In the genomic region with DNA sequence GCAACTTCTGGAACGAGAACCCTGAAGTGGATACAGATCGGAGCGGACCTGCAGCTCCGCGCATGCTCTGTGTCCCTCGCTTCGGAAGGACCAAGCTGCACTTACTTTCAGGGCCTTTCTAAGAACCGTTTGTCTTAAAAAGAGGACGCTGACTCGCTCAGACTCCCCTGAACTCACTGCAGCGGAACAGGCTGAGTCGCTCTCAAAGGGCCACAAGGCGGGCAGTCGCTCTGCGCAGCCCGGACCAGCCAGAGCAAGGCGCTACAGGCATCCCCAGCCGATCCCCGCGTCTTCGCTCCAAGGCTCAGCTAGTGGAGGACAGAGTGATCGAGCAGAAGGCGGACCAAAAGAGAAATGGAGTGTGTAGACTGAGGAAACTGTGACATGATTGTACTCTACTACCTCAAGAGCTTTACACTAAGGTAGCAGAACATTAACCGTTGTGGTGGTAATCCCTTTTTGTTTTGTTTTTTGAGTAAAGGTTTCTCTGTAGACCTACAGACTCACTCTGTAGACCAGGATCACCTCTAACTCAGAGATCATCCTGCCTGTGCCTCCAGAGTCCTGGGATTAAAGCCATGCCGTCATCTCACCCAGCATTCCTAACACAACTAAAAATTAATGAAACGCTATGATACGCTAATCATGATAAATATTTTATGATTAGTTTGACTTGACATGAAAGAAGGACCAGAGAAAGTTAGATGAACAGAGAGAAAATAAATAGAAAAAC, we compare ENCODE assay signal across 8 mouse cellular contexts. TPM values are rescaled to one million over a fixed set of nuclear protein-coding genes. Genes with fewer than 3 reads are reported as not detected.
DNase-seq lines count a peak whose midpoint lies in the region; ATAC-seq and TF ChIP-seq lines count a peak whose summit lies in the region.

A gene (minus strand): TSS at position 266 of the 733 bp plus-strand sequence.

- peak; percentile 93 for ATAC-seq in embryonic facial prominence, embryonic 12.5 days (ENCODE audit: insufficient number of reproducible peaks, insufficient read depth, low FRiP score, low TSS enrichment)
- ATAC-seq in limb, embryonic 11.5 days (ENCODE audit: insufficient number of reproducible peaks, low FRiP score, low TSS enrichment, low read depth): peak; percentile 89
- ATAC-seq in midbrain, embryonic 13.5 days: peak; percentile 98

- TF ChIP-seq CTCF in small intestine, adult 2 months (IDR thresholded peaks at IDR 0.05; ENCODE audit: extremely low read depth, insufficient read length, insufficient replicate concordance, low read depth, low read length): peak; percentile 19; the same call in 1 of the 2 replicates

- H3K27me3 ChIP-seq in embryonic facial prominence, embryonic 12.5 days: no peaks in the 10 kb centered on the region
- no peaks in the 10 kb centered on the region for H3K27me3 ChIP-seq in limb, embryonic 11.5 days (ENCODE audit: control insufficient read depth, insufficient read depth, low read length)
- no peaks in the 10 kb centered on the region for H3K27me3 ChIP-seq in midbrain, embryonic 13.5 days
- no peaks in the 10 kb centered on the region for H3K27me3 ChIP-seq in small intestine, adult 2 months (ENCODE audit: control insufficient read depth, insufficient read depth, low read length)

- peak; percentile 85 for DNase-seq in 3T3-L1 (ENCODE audit: low read depth, low spot score)
- DNase-seq in adrenal gland, postnatal 36 days: peak; percentile 90
- DNase-seq in heart, adult 18-20 months: peak; percentile 91 to 97
- peak; percentile 90 for DNase-seq in kidney, adult 18-20 months
- DNase-seq in limb, embryonic 11.5 days (ENCODE audit: low spot score): peak; percentile 91

- H3K27ac ChIP-seq in embryonic facial prominence, embryonic 12.5 days: peak within 1 kb of the TSS; percentile 97
- H3K27ac ChIP-seq in limb, embryonic 11.5 days (replicated peaks; ENCODE audit: low read depth, low read length): peak within 1 kb of the TSS; percentile 92
- peak within 1 kb of the TSS; percentile 93 for H3K27ac ChIP-seq in midbrain, embryonic 13.5 days
- H3K27ac ChIP-seq in small intestine, adult 2 months (ENCODE audit: insufficient read depth, low read depth, low read length): peak within 1 kb of the TSS; percentile 67

- peaks cover 34% of the 10 kb centered on the region for H3K36me3 ChIP-seq in embryonic facial prominence, embryonic 12.5 days
- H3K36me3 ChIP-seq in limb, embryonic 11.5 days (ENCODE audit: control insufficient read depth, insufficient read depth, low read length): peaks cover 12% of the 10 kb centered on the region; the same call in 1 of the 2 replicates
- H3K36me3 ChIP-seq in midbrain, embryonic 13.5 days: peaks cover 35% of the 10 kb centered on the region
- peaks cover 24% of the 10 kb centered on the region for H3K36me3 ChIP-seq in small intestine, adult 2 months (ENCODE audit: control insufficient read depth, insufficient read depth, low read length)

- 0 out of 2 replicates have a peak, but pooled peaks have one; percentile 22 for TF ChIP-seq POLR2A in small intestine, adult 2 months (IDR thresholded peaks at IDR 0.05; ENCODE audit: low read depth, low read length)

- WGBS in embryonic facial prominence, embryonic 12.5 days: 4% methylated on average over 27 of the region's 27 CpGs
- 6% methylated on average over 27 of the region's 27 CpGs for WGBS in limb, embryonic 11.5 days
- WGBS in midbrain, embryonic 13.5 days: 4% methylated on average over 27 of the region's 27 CpGs
- WGBS in small intestine, adult 2 months: 2% methylated on average over 27 of the region's 27 CpGs

- H3K4me3 ChIP-seq in embryonic facial prominence, embryonic 12.5 days: peak within 1 kb of the TSS; percentile 58
- peak within 1 kb of the TSS; percentile 64 for H3K4me3 ChIP-seq in limb, embryonic 11.5 days (ENCODE audit: low read depth, low read length)
- peak within 1 kb of the TSS; percentile 69 for H3K4me3 ChIP-seq in midbrain, embryonic 13.5 days (replicated peaks)
- peak within 1 kb of the TSS; percentile 73 for H3K4me3 ChIP-seq in small intestine, adult 2 months (ENCODE audit: low read depth, low read length)

- H3K9ac ChIP-seq in embryonic facial prominence, embryonic 12.5 days: peak within 1 kb of the TSS; percentile 64
- peak within 1 kb of the TSS; percentile 74 for H3K9ac ChIP-seq in limb, embryonic 11.5 days (ENCODE audit: low read length)
- peak within 1 kb of the TSS; percentile 71 for H3K9ac ChIP-seq in midbrain, embryonic 13.5 days (replicated peaks)

- H3K4me2 ChIP-seq in embryonic facial prominence, embryonic 12.5 days (replicated peaks): peak within 1 kb of the TSS; percentile 65
- peak within 1 kb of the TSS; percentile 54 for H3K4me2 ChIP-seq in limb, embryonic 11.5 days (ENCODE audit: low read depth, severe bottlenecking)
- H3K4me2 ChIP-seq in midbrain, embryonic 13.5 days (replicated peaks): peak within 1 kb of the TSS; percentile 68

- H3K4me1 ChIP-seq in embryonic facial prominence, embryonic 12.5 days: peaks cover 4% of the 10 kb centered on the region; the same call in 1 of the 2 replicates
- H3K4me1 ChIP-seq in limb, embryonic 11.5 days (ENCODE audit: control insufficient read depth, insufficient read depth, low read length): no peaks in the 10 kb centered on the region
- peaks cover 15% of the 10 kb centered on the region for H3K4me1 ChIP-seq in midbrain, embryonic 13.5 days (replicated peaks)
- H3K4me1 ChIP-seq in small intestine, adult 2 months (ENCODE audit: control insufficient read depth, insufficient read depth, insufficient read length, low read length): peaks cover 2% of the 10 kb centered on the region

- H3K9me3 ChIP-seq in embryonic facial prominence, embryonic 12.5 days: no peaks in the 10 kb centered on the region
- H3K9me3 ChIP-seq in limb, embryonic 11.5 days (ENCODE audit: control insufficient read depth, low read length): no peaks in the 10 kb centered on the region
- no peaks in the 10 kb centered on the region for H3K9me3 ChIP-seq in midbrain, embryonic 13.5 days

RNA-seq across cellular contexts. Expression of the gene that starts here (rescaled TPM):
- total RNA-seq in adrenal gland, postnatal 36 days (2021): 1 to 10 TPM; 5.7 to 6.9 TPM
- 10.9 and 12.0 TPM in 2 replicates for polyA plus RNA-seq in embryonic facial prominence, embryonic 12.5 days (2016; fragmentation: Nextera tagmentation; extraction: Ambion mirVana)
- total RNA-seq in heart, adult 18-20 months (2021): 10 to 100 TPM in 1 of 2 experiments, 1 to 10 TPM in 1; 8.9 to 10.1 TPM
- 7.6 and 8.7 TPM in 2 replicates for polyA plus RNA-seq in limb, embryonic 11.5 days (2014; fragmentation: Nextera tagmentation; extraction: Ambion mirVana)
- 9.0 TPM in 2 replicates for polyA plus RNA-seq in midbrain, embryonic 13.5 days (2015; fragmentation: Nextera tagmentation; extraction: Ambion mirVana)
- polyA plus RNA-seq in small intestine, adult 2 months (2012; rRNA removed): 0.67 and 1.2 TPM in 2 replicates

Comparison
In these comparisons a context has a peak if more than half of its experiments do, and no peak if none do; other contexts are left out.
1. Peak in every context shown above with its lines: DNase-seq, ATAC-seq, H3K4me3 ChIP-seq and H3K27ac ChIP-seq.